Mouse (Mus musculus): Measurements from ENCODE around the gene Cilp. TPM values are rescaled to one million over a fixed set of nuclear protein-coding genes. Genes with fewer than 3 reads are reported as not detected.
"Not testable (repeated sequence)": the region's sequence is repeated elsewhere in the genome, so short reads cannot be mapped to it uniquely, and the experiment has no call there.

Gene Cilp
- polyA plus RNA-seq, 1 experiment from 2014 or later: 0.14 TPM

DNA sequence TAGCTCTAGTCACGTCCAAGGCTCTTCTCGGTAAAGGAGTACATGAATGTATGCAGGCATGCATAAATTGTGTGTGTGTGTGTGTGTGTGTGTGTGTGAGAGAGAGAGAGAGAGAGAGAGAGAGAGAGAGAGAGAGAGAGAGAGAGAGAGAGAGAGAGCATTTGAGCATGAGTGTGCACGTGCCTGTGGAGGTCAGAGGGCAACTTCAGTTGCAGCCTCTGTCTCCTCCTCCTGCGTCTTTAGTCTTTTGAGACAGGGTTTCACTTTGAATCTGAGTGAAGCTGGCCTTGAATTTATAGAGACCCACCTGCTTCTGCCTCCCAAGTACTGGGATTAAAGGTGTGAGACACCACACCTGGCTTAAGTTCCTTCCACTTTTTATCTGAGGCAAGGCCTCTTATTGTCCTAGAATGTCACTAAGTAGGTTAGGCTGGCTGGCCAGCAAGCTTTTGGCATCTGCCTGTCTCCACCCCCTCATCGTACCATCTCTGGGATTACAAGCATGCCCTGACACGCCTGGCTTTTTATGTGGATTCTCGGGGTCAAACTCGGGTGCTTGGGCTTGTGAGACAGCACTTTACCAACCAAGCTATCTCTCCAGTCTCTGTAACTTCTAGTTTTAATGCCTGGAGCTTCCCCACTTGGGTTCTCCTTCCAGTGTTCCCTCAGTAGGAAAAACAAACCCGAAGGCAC lies 7.6 kb upstream of the Cilp start:
- H3K4me1 ChIP-seq (ENCODE audit: control insufficient read depth, insufficient read depth, low read length): no peaks in the 10 kb centered on the region
- WGBS (ENCODE audit: insufficient replicate concordance): 73% methylated on average over 9 of the region's 9 CpGs
- no peak overlapping the region for H3K27ac ChIP-seq (ENCODE audit: low read depth, low read length)
- ATAC-seq (replicated peaks; ENCODE audit: insufficient number of reproducible peaks, low FRiP score, low TSS enrichment): no peak
- H3K4me3 ChIP-seq (ENCODE audit: low read depth, low read length): no peak overlapping the region
- H3K9me3 ChIP-seq (replicated peaks; ENCODE audit: control insufficient read depth, low read length): no peaks in the 10 kb centered on the region
- H3K27me3 ChIP-seq (ENCODE audit: control insufficient read depth, insufficient read depth, low read length): no peaks in the 10 kb centered on the region
- H3K4me2 ChIP-seq: no peak overlapping the region
- no peaks in the 10 kb centered on the region for H3K36me3 ChIP-seq (ENCODE audit: control insufficient read depth, insufficient read depth, low read length)
- no peak overlapping the region for H3K9ac ChIP-seq (ENCODE audit: low read depth, low read length)

DNA sequence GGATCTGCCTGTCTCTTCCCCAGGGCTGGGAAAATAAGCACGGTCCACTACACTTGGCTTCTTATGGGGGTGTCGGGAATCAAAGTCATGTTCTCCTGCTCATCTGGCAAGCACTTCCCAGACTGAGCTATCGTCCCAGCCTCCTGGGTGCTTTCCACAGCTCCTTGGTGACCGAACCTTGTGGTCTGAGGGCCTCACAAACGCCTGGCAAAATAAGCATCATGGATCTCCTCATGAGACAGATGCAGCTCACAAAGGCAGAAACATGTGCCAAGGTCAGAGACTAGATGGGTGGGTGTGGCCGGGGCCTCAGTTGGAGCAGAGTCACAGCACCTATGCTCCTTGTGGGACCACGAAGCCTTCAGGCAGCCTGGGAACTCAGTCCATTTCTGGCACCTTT lies 5.6 kb upstream of the Cilp start:
- ATAC-seq (replicated peaks; ENCODE audit: insufficient number of reproducible peaks, low FRiP score, low TSS enrichment): no peak
- Histone ChIP-seq H3K27me3 (ENCODE audit: control insufficient read depth, insufficient read depth, low read length) (no peaks in the 10 kb centered on the region), H3K9ac (ENCODE audit: low read depth, low read length) (no peak overlapping the region), H3K4me1 (ENCODE audit: control insufficient read depth, insufficient read depth, low read length) (no peaks in the 10 kb centered on the region), H3K36me3 (ENCODE audit: control insufficient read depth, insufficient read depth, low read length) (no peaks in the 10 kb centered on the region), H3K27ac (ENCODE audit: low read depth, low read length) (no peak overlapping the region), H3K4me2 (no peak overlapping the region), H3K9me3 (replicated peaks; ENCODE audit: control insufficient read depth, low read length) (no peaks in the 10 kb centered on the region), H3K4me3 (ENCODE audit: low read depth, low read length) (no peak overlapping the region)
- 77% methylated on average over 7 of the region's 7 CpGs for WGBS (ENCODE audit: insufficient replicate concordance)

DNA sequence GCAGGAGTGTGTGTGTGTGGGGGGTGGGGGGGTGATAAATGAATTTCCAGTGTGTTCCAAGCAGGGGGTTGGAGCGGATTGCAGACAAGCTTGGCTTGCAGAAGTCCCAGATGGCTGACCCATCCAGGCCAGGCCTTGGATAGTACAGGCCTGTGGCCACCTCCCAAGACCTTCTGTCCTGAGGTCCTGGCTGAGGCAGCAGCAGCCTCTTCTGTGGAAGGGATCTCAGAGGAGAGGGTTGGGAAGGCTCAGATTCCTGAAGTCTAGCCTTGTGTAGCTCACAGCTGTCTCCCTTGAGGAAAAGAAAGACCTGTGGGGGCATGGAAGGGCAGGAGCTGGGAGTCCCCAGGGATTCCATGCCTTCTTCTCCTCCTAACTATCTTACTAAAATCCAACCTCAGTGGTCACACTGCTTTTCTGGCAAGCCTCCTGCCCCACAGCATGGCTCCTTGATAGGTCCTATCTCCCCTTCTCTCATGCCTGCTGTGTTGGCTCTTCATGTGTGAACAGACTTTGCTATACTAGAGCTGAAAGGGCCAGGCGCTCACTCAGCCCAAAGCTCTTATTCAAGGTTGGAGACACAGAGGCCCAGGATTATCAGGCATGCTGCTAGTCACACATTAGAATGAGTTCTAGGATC lies 3.3 kb upstream of the Cilp start:
- Histone ChIP-seq H3K27me3 (ENCODE audit: control insufficient read depth, insufficient read depth, low read length) (no peaks in the 10 kb centered on the region), H3K9me3 (replicated peaks; ENCODE audit: control insufficient read depth, low read length) (no peaks in the 10 kb centered on the region), H3K9ac (ENCODE audit: low read depth, low read length) (no peak overlapping the region), H3K4me3 (ENCODE audit: low read depth, low read length) (no peak overlapping the region), H3K4me1 (ENCODE audit: control insufficient read depth, insufficient read depth, low read length) (no peaks in the 10 kb centered on the region), H3K36me3 (ENCODE audit: control insufficient read depth, insufficient read depth, low read length) (no peaks in the 10 kb centered on the region), H3K4me2 (no peak overlapping the region), H3K27ac (ENCODE audit: low read depth, low read length) (no peak overlapping the region)
- WGBS (ENCODE audit: insufficient replicate concordance): 73% methylated on average over 2 of the region's 2 CpGs
- no peak for ATAC-seq (replicated peaks; ENCODE audit: insufficient number of reproducible peaks, low FRiP score, low TSS enrichment)

DNA sequence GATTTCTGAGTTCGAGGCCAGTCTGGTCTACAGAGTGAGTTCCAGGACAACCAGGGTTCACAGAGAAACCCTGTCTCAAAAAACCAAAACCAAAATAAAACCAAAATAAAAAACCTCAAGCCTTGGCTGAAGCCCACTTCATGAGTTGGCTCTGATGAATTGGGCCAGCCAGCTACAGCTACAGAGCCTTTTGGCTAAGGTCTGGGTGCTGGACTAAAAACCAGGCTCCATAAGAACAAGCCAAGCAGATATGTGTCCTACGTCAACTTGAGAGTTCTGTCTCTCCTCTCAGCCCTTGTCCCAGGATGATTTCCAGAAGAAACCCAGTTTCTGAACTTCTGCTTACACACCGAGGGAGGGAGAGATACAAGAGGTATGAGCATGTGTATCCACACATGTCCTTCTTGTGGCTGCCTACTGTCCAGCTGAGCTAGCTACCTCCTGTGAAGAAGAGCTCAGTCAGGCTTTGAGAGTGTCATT lies 2.3 kb upstream of the Cilp start:
- H3K27ac ChIP-seq (ENCODE audit: low read depth, low read length): no peak overlapping the region
- no peak for ATAC-seq (replicated peaks; ENCODE audit: insufficient number of reproducible peaks, low FRiP score, low TSS enrichment)
- no peaks in the 10 kb centered on the region for H3K27me3 ChIP-seq (ENCODE audit: control insufficient read depth, insufficient read depth, low read length)
- no peak overlapping the region for H3K4me3 ChIP-seq (ENCODE audit: low read depth, low read length)
- H3K4me1 ChIP-seq (ENCODE audit: control insufficient read depth, insufficient read depth, low read length): no peaks in the 10 kb centered on the region
- no peaks in the 10 kb centered on the region for H3K9me3 ChIP-seq (replicated peaks; ENCODE audit: control insufficient read depth, low read length)
- H3K36me3 ChIP-seq (ENCODE audit: control insufficient read depth, insufficient read depth, low read length): no peaks in the 10 kb centered on the region
- H3K9ac ChIP-seq (ENCODE audit: low read depth, low read length): no peak overlapping the region
- WGBS (ENCODE audit: insufficient replicate concordance): 90% methylated on average over 3 of the region's 3 CpGs
- no peak overlapping the region for H3K4me2 ChIP-seq

DNA sequence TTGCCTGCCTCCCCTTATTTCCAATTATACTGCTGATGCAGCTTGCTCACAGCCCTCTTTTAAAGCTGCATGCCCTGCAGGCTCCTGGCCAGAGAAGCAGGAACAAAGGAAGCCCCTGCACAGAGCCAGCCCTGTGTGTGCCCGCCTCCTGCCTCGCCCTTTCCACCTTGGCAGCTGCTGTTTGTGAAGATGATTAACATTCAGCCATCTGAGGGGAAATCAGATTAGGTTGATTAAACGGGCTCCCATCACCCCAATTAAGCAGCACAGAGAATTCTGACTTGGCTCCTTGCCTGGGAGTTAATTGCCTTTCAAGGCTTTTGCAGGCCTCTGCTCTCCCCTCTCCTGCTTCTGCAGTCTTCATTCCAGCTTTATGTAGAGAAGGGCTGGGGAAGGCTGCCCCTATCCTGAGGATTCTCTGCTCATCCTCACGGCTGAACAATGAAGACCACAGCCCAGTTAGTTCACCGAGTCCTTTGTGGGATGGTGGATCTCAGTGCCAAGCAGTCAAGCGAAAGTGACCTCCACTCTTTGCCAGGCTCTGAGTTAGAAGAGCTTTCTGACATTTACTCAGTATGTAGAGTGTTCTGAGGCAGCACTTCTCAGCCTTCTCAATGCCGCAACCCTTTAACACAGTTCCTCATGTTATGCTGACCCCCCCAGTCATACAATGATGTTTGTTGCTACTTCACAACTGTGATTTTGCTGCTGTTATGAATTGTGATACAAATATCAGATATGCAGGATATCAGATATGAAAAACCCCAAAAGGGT lies 2.9 kb downstream of the Cilp start:
- 44% methylated on average over 7 of the region's 7 CpGs for WGBS (ENCODE audit: insufficient replicate concordance)
- Histone ChIP-seq H3K27me3 (ENCODE audit: control insufficient read depth, insufficient read depth, low read length) (0 out of 2 replicates have a peak, but pooled peaks cover 2% of the 10 kb centered on the region), H3K36me3 (ENCODE audit: control insufficient read depth, insufficient read depth, low read length) (no peaks in the 10 kb centered on the region), H3K4me1 (ENCODE audit: control insufficient read depth, insufficient read depth, low read length) (no peaks in the 10 kb centered on the region), H3K27ac (ENCODE audit: low read depth, low read length) (no peak overlapping the region), H3K4me2 (no peak overlapping the region), H3K4me3 (ENCODE audit: low read depth, low read length) (no peak overlapping the region), H3K9me3 (replicated peaks; ENCODE audit: control insufficient read depth, low read length) (no peaks in the 10 kb centered on the region), H3K9ac (ENCODE audit: low read depth, low read length) (no peak overlapping the region)
- ATAC-seq (replicated peaks; ENCODE audit: insufficient number of reproducible peaks, low FRiP score, low TSS enrichment): no peak

DNA sequence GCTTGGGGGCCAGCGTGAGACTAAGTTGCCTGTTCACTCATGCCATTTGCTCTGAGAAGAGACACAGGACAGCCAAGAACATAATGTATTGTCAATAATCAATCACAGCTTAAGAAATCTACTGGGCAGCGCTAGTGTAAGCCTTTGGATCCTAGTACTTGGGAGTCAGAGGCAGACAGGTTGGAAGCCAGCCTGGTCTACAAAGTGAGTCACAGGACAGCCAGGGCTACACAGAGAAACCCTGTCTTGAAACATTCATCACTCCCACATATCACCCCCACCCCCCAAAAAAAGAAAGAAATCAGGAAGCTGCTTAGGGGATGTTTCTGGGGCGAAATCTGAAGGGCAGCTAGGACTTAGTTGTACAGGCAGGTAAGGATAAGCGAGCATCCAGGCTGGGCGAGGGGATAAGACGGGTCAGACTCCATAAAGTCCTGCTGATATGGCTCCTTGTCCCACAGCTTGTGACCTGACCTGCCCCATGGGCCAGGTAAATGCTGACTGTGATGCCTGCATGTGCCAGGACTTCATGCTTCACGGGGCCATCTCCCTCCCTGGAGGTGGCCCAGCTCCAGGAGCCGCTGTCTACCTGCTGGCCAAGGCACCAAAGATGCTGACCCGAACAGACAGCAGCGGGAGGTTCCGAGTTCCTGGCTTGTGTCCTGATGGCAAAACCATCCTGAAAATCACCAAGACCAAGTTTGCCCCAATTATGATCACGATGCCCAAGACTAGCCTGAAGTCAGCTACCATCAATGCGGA lies 8.2 kb downstream of the Cilp start:
- no peaks in the 10 kb centered on the region for H3K36me3 ChIP-seq (ENCODE audit: control insufficient read depth, insufficient read depth, low read length)
- no peaks in the 10 kb centered on the region for H3K9me3 ChIP-seq (replicated peaks; ENCODE audit: control insufficient read depth, low read length)
- H3K27ac ChIP-seq (ENCODE audit: low read depth, low read length): no peak overlapping the region
- H3K4me1 ChIP-seq (ENCODE audit: control insufficient read depth, insufficient read depth, low read length): no peaks in the 10 kb centered on the region
- no peak for ATAC-seq (replicated peaks; ENCODE audit: insufficient number of reproducible peaks, low FRiP score, low TSS enrichment)
- H3K4me3 ChIP-seq (ENCODE audit: low read depth, low read length): no peak overlapping the region
- 0 out of 2 replicates have a peak, but pooled peaks cover 2% of the 10 kb centered on the region for H3K27me3 ChIP-seq (ENCODE audit: control insufficient read depth, insufficient read depth, low read length)
- no peak overlapping the region for H3K9ac ChIP-seq (ENCODE audit: low read depth, low read length)
- H3K4me2 ChIP-seq: no peak overlapping the region
- 81% methylated on average over 13 of the region's 13 CpGs for whole genome bisulfite sequencing (ENCODE audit: insufficient replicate concordance)

DNA sequence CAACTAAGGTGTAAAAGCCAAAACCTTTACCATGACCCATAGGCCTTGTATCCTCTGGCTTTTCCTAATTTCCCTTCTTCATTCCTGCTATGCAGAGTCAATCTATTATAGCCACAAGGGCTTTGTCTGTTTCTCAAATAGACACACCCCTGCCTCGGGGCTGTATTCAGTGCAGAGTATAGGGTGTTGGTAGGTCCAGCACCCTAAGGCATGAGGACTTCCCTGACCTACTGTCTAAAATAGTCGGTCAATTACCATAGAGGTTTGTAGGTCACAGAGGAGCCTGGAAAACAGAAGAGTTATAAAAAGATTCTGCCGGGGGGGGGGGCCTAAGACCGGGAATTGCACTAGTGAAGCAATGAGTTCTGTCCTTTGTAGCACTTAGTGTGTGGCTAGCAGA lies 8.9 kb downstream of the Cilp start:
- Histone ChIP-seq H3K4me3 (ENCODE audit: low read depth, low read length) (no peak overlapping the region), H3K9ac (ENCODE audit: low read depth, low read length) (no peak overlapping the region), H3K4me2 (no peak overlapping the region), H3K36me3 (ENCODE audit: control insufficient read depth, insufficient read depth, low read length) (no peaks in the 10 kb centered on the region), H3K4me1 (ENCODE audit: control insufficient read depth, insufficient read depth, low read length) (no peaks in the 10 kb centered on the region), H3K27ac (ENCODE audit: low read depth, low read length) (no peak overlapping the region), H3K27me3 (ENCODE audit: control insufficient read depth, insufficient read depth, low read length) (0 out of 2 replicates have a peak, but pooled peaks cover 2% of the 10 kb centered on the region), H3K9me3 (replicated peaks; ENCODE audit: control insufficient read depth, low read length) (no peaks in the 10 kb centered on the region)
- ATAC-seq (replicated peaks; ENCODE audit: insufficient number of reproducible peaks, low FRiP score, low TSS enrichment): no peak
- WGBS (ENCODE audit: insufficient replicate concordance): 75% methylated on average over 4 of the region's 4 CpGs

DNA sequence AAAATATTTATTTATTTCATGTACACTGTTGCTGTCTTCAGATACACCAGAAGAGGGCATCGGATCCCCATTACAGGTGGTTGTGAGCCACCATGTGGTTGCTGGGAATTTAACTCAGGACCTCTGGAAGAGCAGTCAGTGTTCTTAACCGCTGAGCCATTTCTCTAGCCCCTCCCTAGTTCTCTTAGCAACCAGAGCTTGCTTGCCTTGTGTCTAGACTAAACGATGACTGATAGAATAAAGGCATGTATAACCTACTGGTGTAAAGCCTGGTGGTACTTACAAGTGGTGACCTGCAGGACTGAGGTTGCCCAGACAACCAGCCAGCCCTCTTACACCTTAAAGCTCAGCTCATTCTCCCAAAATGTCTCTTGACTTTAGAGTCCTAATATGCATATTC lies 9.9 kb downstream of the Cilp start:
- H3K27ac ChIP-seq (ENCODE audit: low read depth, low read length); H3K4me2 ChIP-seq; H3K4me3 ChIP-seq (ENCODE audit: low read depth, low read length); H3K4me1 ChIP-seq (ENCODE audit: control insufficient read depth, insufficient read depth, low read length); ATAC-seq (replicated peaks; ENCODE audit: insufficient number of reproducible peaks, low FRiP score, low TSS enrichment); H3K36me3 ChIP-seq (ENCODE audit: control insufficient read depth, insufficient read depth, low read length); H3K9me3 ChIP-seq (replicated peaks; ENCODE audit: control insufficient read depth, low read length); H3K9ac ChIP-seq (ENCODE audit: low read depth, low read length); H3K27me3 ChIP-seq (ENCODE audit: control insufficient read depth, insufficient read depth, low read length): not testable (repeated sequence)
- 74% methylated on average over 3 of the region's 3 CpGs for WGBS (ENCODE audit: insufficient replicate concordance)

Data from heart, embryonic 11.5 days (tissue).